Mouse (Mus musculus) heart, embryonic 11.5 days (tissue): ENCODE data around the gene Tesmin. TPM values are rescaled to one million over a fixed set of nuclear protein-coding genes. Genes with fewer than 3 reads are reported as not detected.

Experiments
- ATAC-seq: fragments of 200-750 bp; cut with Nextera tagmentation; replicated peaks from 2 replicates; pipeline ENCODE4 v1.8.0; 2017; ENCODE audit warnings: moderate library complexity; ENCODE audit not compliant: insufficient number of reproducible peaks, low FRiP score, low TSS enrichment
- H3K27ac ChIP-seq: fragments of 300-500 bp; sonication (generic); 2 replicates; pipeline ENCODE4 v1.5.1; 2014; ENCODE audit warnings: mild to moderate bottlenecking, low read depth, low read length
- H3K27me3 ChIP-seq: fragments of 300-500 bp; sonication (generic); 2 replicates; pipeline ENCODE4 v1.6.1; 2014; ENCODE audit warnings: mild to moderate bottlenecking, low read length, mixed read lengths; ENCODE audit not compliant: control insufficient read depth, insufficient read depth
- H3K36me3 ChIP-seq: fragments of 300-500 bp; sonication (generic); 2 replicates; pipeline ENCODE4 v1.6.1; 2014; ENCODE audit warnings: mild to moderate bottlenecking, low read length, moderate library complexity, mixed read lengths; ENCODE audit not compliant: control insufficient read depth, insufficient read depth
- H3K4me1 ChIP-seq: fragments of 300-500 bp; sonication (generic); 2 replicates; pipeline ENCODE4 v1.6.1; 2014; ENCODE audit warnings: low read length; ENCODE audit not compliant: control insufficient read depth, insufficient read depth
- H3K4me2 ChIP-seq: fragments of 300-500 bp; sonication (generic); 2 replicates; pipeline ENCODE4 v1.6.1; 2014; ENCODE audit warnings: mild to moderate bottlenecking, moderate library complexity
- H3K4me3 ChIP-seq: fragments of 300-500 bp; sonication (generic); 2 replicates; pipeline ENCODE4 v1.5.1; 2014; ENCODE audit warnings: low read depth, low read length
- H3K9ac ChIP-seq: fragments of 300-500 bp; sonication (generic); 2 replicates; pipeline ENCODE4 v1.6.1; 2014; ENCODE audit warnings: mild to moderate bottlenecking, low read depth, low read length, moderate library complexity
- H3K9me3 ChIP-seq: fragments of 300-500 bp; sonication (generic); replicated peaks from 2 replicates; pipeline ENCODE4 v1.6.1; 2016; ENCODE audit warnings: low read length; ENCODE audit not compliant: control insufficient read depth
- WGBS: fragments of 180-500 bp; shearing (Covaris S2); extraction: QIAGEN DNeasy Blood & Tissue Kit; methylation state at CpG from one replicate; pipeline ENCODE4 v1.1.7; 2014; ENCODE audit not compliant: insufficient replicate concordance; 5-methylcytosine and 5-hydroxymethylcytosine counted together
- polyA plus RNA-seq: library from polyadenylated mRNA; unstranded; fragments of >200 nt; fragmentation: Nextera tagmentation; extraction: Ambion mirVana; gene quantifications from 2 replicates; pipeline ENCODE4 v1.2.1, GENCODE M21; 2014

The Tesmin gene
- polyA plus RNA-seq, 1 experiment from 2014 or later: 0.77 TPM

DNA sequence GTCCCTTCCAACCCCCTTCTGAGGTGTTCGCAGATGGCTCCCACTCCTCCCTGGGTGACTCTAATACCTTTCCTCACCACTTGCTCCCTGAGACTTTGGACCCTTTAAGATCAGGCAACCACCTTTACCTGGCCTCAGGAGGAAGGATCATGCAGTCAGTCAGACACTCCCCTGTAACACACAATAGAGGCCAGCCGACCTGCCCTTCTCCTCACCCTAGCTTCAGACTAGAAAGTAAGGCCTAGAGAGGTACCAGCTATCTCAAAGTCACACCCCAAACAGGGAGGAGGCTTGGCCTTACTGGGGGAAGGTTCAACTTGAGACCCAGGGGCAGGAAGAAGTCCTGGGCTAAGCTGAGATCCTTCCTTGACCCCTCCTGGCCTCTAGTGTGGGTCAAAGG lies 35.6 kb downstream of the Tesmin start:
- Histone ChIP-seq H3K9ac (no peak overlapping the region), H3K4me3 (no peak overlapping the region), H3K4me2 (no peak overlapping the region), H3K9me3 (no peaks in the 10 kb centered on the region), H3K36me3 (no peaks in the 10 kb centered on the region), H3K27ac (no peak overlapping the region), H3K27me3 (0 out of 2 replicates have a peak, but pooled peaks cover 2% of the 10 kb centered on the region), H3K4me1 (no peaks in the 10 kb centered on the region)
- 79% methylated on average over 2 of the region's 2 CpGs for WGBS
- no peak for ATAC-seq

DNA sequence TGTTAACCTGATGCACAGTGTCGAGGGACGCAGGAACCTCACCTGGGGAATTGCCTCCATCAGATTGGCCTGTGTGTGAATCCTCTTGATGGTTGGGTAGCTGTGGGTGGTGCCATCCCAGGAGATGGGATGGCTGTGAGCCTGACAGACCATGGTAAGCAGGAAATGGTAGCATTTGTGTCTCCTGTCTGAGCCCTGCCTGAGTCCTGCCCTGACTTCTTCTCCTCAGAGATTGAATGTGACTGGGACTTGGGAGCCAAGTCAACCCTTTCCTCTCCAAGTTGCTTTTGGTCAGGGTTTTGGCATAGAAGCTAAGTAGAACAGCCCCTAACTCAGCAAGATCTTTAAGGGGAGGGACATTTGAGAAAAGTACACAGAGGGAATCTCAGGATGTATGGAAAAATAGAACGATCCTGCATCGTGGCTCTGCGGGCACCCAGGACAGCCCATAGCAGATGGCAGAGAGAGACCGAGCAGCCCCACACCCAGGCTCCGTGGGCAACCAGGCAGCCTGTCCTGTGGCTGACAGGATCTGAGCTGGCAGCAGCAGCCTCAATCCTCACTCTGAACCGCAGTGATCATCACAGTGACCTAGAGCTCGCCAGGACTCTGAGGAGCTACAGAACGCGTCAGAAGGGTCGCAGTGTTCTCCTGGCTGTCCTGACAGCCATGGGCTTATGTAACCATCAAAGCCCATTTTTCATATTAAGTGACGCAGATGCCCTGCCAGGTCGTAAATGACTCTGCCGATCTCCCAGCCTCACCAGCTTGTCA lies 39.6 kb downstream of the Tesmin start:
- 74% methylated on average over 15 of the region's 15 CpGs for WGBS
- Histone ChIP-seq H3K4me2 (no peak overlapping the region), H3K27me3 (no peaks in the 10 kb centered on the region)

DNA sequence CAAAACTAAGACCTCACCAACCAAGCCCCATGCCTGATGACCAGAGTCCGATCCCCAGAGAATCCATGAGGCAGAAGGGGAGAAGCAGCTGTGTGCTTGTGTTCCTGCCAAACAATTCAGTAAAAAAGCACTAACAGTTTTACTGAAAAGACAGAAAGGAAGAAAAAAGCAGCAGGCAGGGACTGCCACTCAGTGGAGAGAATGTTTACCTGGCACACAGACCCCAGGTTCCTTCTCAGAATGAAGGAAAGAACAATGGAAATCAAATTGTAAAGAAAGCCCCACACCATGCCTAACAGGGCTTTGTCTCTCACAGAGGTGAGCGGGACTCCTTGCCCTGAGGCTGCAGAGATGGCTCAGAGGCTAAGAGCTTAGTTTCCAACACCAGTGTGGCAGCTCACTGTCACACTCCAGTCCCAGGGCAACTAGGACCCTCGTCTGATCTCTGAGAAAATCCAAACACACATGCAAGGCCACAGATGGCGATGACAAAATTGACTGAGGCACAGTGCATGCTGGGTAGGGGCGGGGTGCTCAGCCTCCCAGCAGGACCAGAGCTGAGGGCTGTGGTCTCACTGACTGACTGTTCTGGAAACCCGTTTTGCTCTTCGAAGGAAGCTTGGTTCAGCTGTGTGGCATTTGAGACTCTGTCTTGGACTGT lies 40.6 kb downstream of the Tesmin start:
- WGBS: 62% methylated on average over 7 of the region's 7 CpGs
- no peaks in the 10 kb centered on the region for H3K36me3 ChIP-seq
- H3K4me3 ChIP-seq: no peak overlapping the region

More for the DNA sequence above, 39.6 kb downstream of the Tesmin start:
- H3K9ac ChIP-seq: no peak overlapping the region
- H3K36me3 ChIP-seq: no peaks in the 10 kb centered on the region
- H3K27ac ChIP-seq: no peak overlapping the region
- H3K4me3 ChIP-seq: no peak overlapping the region
- H3K9me3 ChIP-seq: no peaks in the 10 kb centered on the region
- H3K4me1 ChIP-seq: no peaks in the 10 kb centered on the region
- no peak for ATAC-seq

DNA sequence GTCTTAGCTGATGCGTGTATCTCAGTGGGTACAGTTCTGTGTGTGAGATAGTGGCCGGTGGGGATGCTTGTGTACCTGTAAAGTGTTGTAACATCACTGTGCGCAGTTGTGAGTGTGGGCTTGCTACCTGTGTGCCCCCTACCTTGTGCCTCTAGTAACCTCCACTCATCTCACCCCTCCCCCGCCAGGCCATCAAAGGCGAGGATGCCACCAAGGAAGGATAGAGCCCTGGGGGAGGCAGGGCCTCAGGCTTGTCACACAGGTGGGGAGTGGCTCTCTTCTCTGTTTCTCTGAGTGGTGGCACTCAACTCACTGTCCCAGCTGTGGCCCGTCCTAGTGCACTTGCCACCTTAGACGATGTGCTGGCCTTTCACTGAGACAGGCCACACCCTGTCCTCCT lies 42.4 kb downstream of the Tesmin start:
- H3K36me3 ChIP-seq: no peaks in the 10 kb centered on the region
- WGBS: 66% methylated on average over 7 of the region's 7 CpGs
- no peak for ATAC-seq
- H3K27me3 ChIP-seq: no peaks in the 10 kb centered on the region
- H3K4me1 ChIP-seq: no peaks in the 10 kb centered on the region
- H3K27ac ChIP-seq: no peak overlapping the region
- no peak overlapping the region for H3K4me2 ChIP-seq
- no peaks in the 10 kb centered on the region for H3K9me3 ChIP-seq
- H3K9ac ChIP-seq: no peak overlapping the region
- H3K4me3 ChIP-seq: no peak overlapping the region

More for the DNA sequence above, 40.6 kb downstream of the Tesmin start:
- Histone ChIP-seq H3K9me3 (no peaks in the 10 kb centered on the region), H3K4me1 (no peaks in the 10 kb centered on the region), H3K27me3 (no peaks in the 10 kb centered on the region), H3K9ac (no peak overlapping the region), H3K27ac (no peak overlapping the region), H3K4me2 (no peak overlapping the region)
- no peak for ATAC-seq

DNA sequence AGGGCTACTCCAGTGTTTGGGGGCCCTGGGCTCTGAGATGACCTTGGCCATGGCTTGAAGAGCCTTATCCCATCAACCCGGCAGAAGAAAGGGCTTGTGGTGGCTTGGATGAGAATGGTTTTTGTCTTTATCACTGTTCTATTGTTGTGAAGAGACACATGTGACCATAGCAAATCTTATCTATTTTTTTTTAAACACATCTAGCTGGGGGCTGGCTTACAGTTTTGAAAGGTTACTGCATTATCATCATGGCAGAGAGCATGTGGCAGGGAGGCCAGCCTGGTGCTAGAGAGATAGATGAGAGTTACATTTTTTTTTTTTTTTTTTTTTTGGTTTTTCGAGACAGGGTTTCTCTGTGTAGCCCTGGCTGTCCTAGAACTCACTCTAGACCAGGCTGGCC lies 43.3 kb downstream of the Tesmin start:
- Histone ChIP-seq H3K9me3 (no peaks in the 10 kb centered on the region), H3K27ac (no peak overlapping the region), H3K9ac (no peak overlapping the region), H3K4me3 (no peak overlapping the region), H3K4me2 (no peak overlapping the region), H3K4me1 (no peaks in the 10 kb centered on the region), H3K27me3 (no peaks in the 10 kb centered on the region), H3K36me3 (no peaks in the 10 kb centered on the region)
- WGBS: 36% methylated on average over 2 of the region's 2 CpGs
- ATAC-seq: no peak

DNA sequence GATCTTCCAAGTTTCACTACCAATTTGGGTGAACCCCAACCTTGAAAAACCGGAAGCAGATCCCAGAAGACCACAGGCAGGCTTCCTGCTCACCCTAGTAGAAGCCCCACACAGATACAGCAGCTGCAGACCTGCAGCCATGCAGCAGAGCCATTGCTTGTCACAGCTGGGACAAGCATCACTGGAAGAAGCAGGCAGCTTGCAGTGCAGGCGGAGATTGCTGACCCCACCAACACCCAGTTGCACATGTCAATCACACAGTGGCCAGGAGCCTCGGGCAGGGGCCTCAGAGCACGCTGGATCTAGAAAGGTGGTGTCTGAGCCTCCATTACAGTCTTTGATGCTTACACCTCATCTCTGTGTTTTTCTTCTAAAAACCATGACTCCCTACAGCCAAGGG lies 45.5 kb downstream of the Tesmin start:
- ATAC-seq: no peak
- Histone ChIP-seq H3K4me2 (no peak overlapping the region), H3K4me3 (no peak overlapping the region), H3K27me3 (peaks cover 2% of the 10 kb centered on the region; the same call in 1 of the 2 replicates), H3K4me1 (no peaks in the 10 kb centered on the region), H3K9me3 (no peaks in the 10 kb centered on the region), H3K36me3 (no peaks in the 10 kb centered on the region), H3K27ac (no peak overlapping the region), H3K9ac (no peak overlapping the region)
- 55% methylated on average over 4 of the region's 4 CpGs for WGBS

GRCm38 (mm10) chr19:3434641-3435040 lies 46.0 kb downstream of the Tesmin start:
- Histone ChIP-seq H3K36me3 (no peaks in the 10 kb centered on the region), H3K9me3 (no peaks in the 10 kb centered on the region), H3K9ac (no peak overlapping the region), H3K27me3 (peaks cover 2% of the 10 kb centered on the region; the same call in 1 of the 2 replicates), H3K27ac (no peak overlapping the region), H3K4me1 (no peaks in the 10 kb centered on the region), H3K4me2 (no peak overlapping the region), H3K4me3 (no peak overlapping the region)
- ATAC-seq: no peak
- 37% methylated on average over 4 of the region's 4 CpGs for WGBS

- WGBS: 64% methylated on average over 3 of the region's 3 CpGs
- Histone ChIP-seq H3K27ac (no peak overlapping the region), H3K4me3 (no peak overlapping the region), H3K36me3 (no peaks in the 10 kb centered on the region), H3K27me3 (peaks cover 2% of the 10 kb centered on the region; the same call in 1 of the 2 replicates), H3K9ac (no peak overlapping the region), H3K4me2 (no peak overlapping the region), H3K4me1 (no peaks in the 10 kb centered on the region), H3K9me3 (no peaks in the 10 kb centered on the region)
- no peak for ATAC-seq
Observed at GRCm38 (mm10) chr19:3435824-3436223, 47.2 kb downstream of the Tesmin start.
